Mouse (Mus musculus): ENCODE results near the gene Maea. TPM values are rescaled to one million over a fixed set of nuclear protein-coding genes. Genes with fewer than 3 reads are reported as not detected.
A peak's percentile ranks its signal among the peaks of the same experiment; 100 is the strongest.

The Maea gene
- polyA plus RNA-seq, 1 experiment from 2014 or later = 123 TPM

GRCm38 (mm10) chr5:33372331-33373038 is 37.2 kb downstream of the Maea start:
- Histone ChIP-seq H3K27ac (ENCODE audit: low read length) (no peak overlapping the region), H3K4me1 (replicated peaks; ENCODE audit: control insufficient read depth, insufficient read depth, low read length) (peaks cover 6% of the 10 kb centered on the region; the same call in 1 of the 2 replicates), H3K9ac (ENCODE audit: low read length) (no peak overlapping the region), H3K9me3 (ENCODE audit: control insufficient read depth, low read length) (no peaks in the 10 kb centered on the region), H3K36me3 (ENCODE audit: control insufficient read depth, insufficient read depth, low read length) (peaks cover 42% of the 10 kb centered on the region), H3K4me3 (ENCODE audit: low read length) (no peak overlapping the region), H3K4me2 (ENCODE audit: low read depth, low read length) (no peak overlapping the region), H3K27me3 (ENCODE audit: control insufficient read depth, insufficient read depth, low read depth, low read length) (no peaks in the 10 kb centered on the region)
- no peak for ATAC-seq (ENCODE audit: low read depth)
- WGBS = 77% methylated on average over 18 of the region's 18 CpGs

GRCm38 (mm10) chr5:33377176-33377575 is 41.9 kb downstream of the Maea start:
- Histone ChIP-seq H3K4me3 (ENCODE audit: low read length) (peak overlapping the region; percentile 64), H3K9me3 (ENCODE audit: control insufficient read depth, low read length) (no peaks in the 10 kb centered on the region), H3K36me3 (ENCODE audit: control insufficient read depth, insufficient read depth, low read length) (peaks cover 22% of the 10 kb centered on the region), H3K27me3 (ENCODE audit: control insufficient read depth, insufficient read depth, low read depth, low read length) (no peaks in the 10 kb centered on the region), H3K4me2 (ENCODE audit: low read depth, low read length) (peak overlapping the region; percentile 92), H3K27ac (ENCODE audit: low read length) (peak overlapping the region; percentile 97), H3K9ac (ENCODE audit: low read length) (peak overlapping the region; percentile 76), H3K4me1 (replicated peaks; ENCODE audit: control insufficient read depth, insufficient read depth, low read length) (peaks cover 13% of the 10 kb centered on the region)
- no peak for ATAC-seq (ENCODE audit: low read depth)
- WGBS = 36% methylated on average over 6 of the region's 6 CpGs

DNA sequence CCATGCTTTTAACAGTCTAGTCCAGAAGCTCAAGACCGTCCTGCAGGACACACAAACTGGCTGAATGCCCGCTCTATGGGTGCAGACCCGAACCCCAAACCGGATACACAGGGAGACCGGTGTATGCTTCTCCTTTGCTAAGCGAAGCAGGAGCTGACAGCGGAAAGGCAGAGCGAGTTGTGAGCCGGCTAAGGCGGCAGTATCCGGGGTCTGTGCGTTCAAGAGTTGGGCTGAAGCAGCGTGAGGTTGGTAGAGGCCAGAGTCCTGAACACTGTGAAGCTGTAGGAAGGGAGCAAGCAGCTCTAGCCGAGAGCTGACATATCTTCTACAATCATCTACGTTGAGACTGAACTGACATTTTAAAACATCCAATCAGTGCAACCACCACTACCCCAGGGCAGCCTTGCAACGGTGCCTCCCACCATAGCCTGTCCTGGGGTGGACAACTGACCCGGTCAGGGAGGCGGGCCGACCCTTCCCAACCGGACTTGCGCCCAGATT is 42.5 kb downstream of the Maea start:
- H3K9ac ChIP-seq (ENCODE audit: low read length) = peak overlapping the region; percentile 76
- peaks cover 13% of the 10 kb centered on the region for H3K4me1 ChIP-seq (replicated peaks; ENCODE audit: control insufficient read depth, insufficient read depth, low read length)
- H3K36me3 ChIP-seq (ENCODE audit: control insufficient read depth, insufficient read depth, low read length) = peaks cover 15% of the 10 kb centered on the region
- peak overlapping the region; percentile 92 for H3K4me2 ChIP-seq (ENCODE audit: low read depth, low read length)
- ATAC-seq (ENCODE audit: low read depth) = peak; percentile 48; the same call in 1 of the 2 replicates
- H3K27me3 ChIP-seq (ENCODE audit: control insufficient read depth, insufficient read depth, low read depth, low read length) = no peaks in the 10 kb centered on the region
- peak overlapping the region; percentile 64 for H3K4me3 ChIP-seq (ENCODE audit: low read length)
- H3K27ac ChIP-seq (ENCODE audit: low read length) = peak overlapping the region; percentile 97
- H3K9me3 ChIP-seq (ENCODE audit: control insufficient read depth, low read length) = no peaks in the 10 kb centered on the region
- WGBS = 1% methylated on average over 21 of the region's 21 CpGs

- ATAC-seq (ENCODE audit: low read depth) = peak; percentile 98
- Histone ChIP-seq H3K36me3 (ENCODE audit: control insufficient read depth, insufficient read depth, low read length) (peaks cover 11% of the 10 kb centered on the region), H3K4me3 (ENCODE audit: low read length) (peak within 1 kb of the TSS; percentile 64), H3K4me1 (replicated peaks; ENCODE audit: control insufficient read depth, insufficient read depth, low read length) (peaks cover 13% of the 10 kb centered on the region), H3K9me3 (ENCODE audit: control insufficient read depth, low read length) (no peaks in the 10 kb centered on the region), H3K27ac (ENCODE audit: low read length) (peak within 1 kb of the TSS; percentile 97), H3K27me3 (ENCODE audit: control insufficient read depth, insufficient read depth, low read depth, low read length) (no peaks in the 10 kb centered on the region), H3K4me2 (ENCODE audit: low read depth, low read length) (peak within 1 kb of the TSS; percentile 92), H3K9ac (ENCODE audit: low read length) (peak within 1 kb of the TSS; percentile 92)
- WGBS = under 1% methylated on average over 46 of the region's 46 CpGs
Measured at GRCm38 (mm10) chr5:33378302-33378854, 43.1 kb downstream of the Maea start, which contains the start of gene Uvssa. TSS of gene Uvssa (plus strand) at chr5:33378549.

GRCm38 (mm10) chr5:33387550-33387949 is 52.2 kb downstream of the Maea start:
- ATAC-seq (ENCODE audit: low read depth) = no peak
- Histone ChIP-seq H3K27me3 (ENCODE audit: control insufficient read depth, insufficient read depth, low read depth, low read length) (no peaks in the 10 kb centered on the region), H3K4me3 (ENCODE audit: low read length) (no peak overlapping the region), H3K4me1 (replicated peaks; ENCODE audit: control insufficient read depth, insufficient read depth, low read length) (no peaks in the 10 kb centered on the region), H3K9me3 (ENCODE audit: control insufficient read depth, low read length) (no peaks in the 10 kb centered on the region), H3K36me3 (ENCODE audit: control insufficient read depth, insufficient read depth, low read length) (peaks cover 9% of the 10 kb centered on the region; the same call in 1 of the 2 replicates), H3K9ac (ENCODE audit: low read length) (no peak overlapping the region), H3K4me2 (ENCODE audit: low read depth, low read length) (no peak overlapping the region), H3K27ac (ENCODE audit: low read length) (no peak overlapping the region)
- 77% methylated on average over 11 of the region's 11 CpGs for WGBS

- ATAC-seq (ENCODE audit: low read depth) = peak; percentile 43; the same call in 1 of the 2 replicates
- H3K27me3 ChIP-seq (ENCODE audit: control insufficient read depth, insufficient read depth, low read depth, low read length) = no peaks in the 10 kb centered on the region
- H3K27ac ChIP-seq (ENCODE audit: low read length) = no peak overlapping the region
- H3K4me1 ChIP-seq (replicated peaks; ENCODE audit: control insufficient read depth, insufficient read depth, low read length) = no peaks in the 10 kb centered on the region
- H3K4me2 ChIP-seq (ENCODE audit: low read depth, low read length) = no peak overlapping the region
- H3K36me3 ChIP-seq (ENCODE audit: control insufficient read depth, insufficient read depth, low read length) = peaks cover 6% of the 10 kb centered on the region; the same call in 1 of the 2 replicates
- H3K9me3 ChIP-seq (ENCODE audit: control insufficient read depth, low read length) = no peaks in the 10 kb centered on the region
- H3K9ac ChIP-seq (ENCODE audit: low read length) = no peak overlapping the region
- no peak overlapping the region for H3K4me3 ChIP-seq (ENCODE audit: low read length)
- WGBS = 17% methylated on average over 7 of the region's 7 CpGs
Measured at GRCm38 (mm10) chr5:33393803-33394202, 58.5 kb downstream of the Maea start.

GRCm38 (mm10) chr5:33395693-33396092 is 60.4 kb downstream of the Maea start:
- ATAC-seq (ENCODE audit: low read depth) = no peak
- no peaks in the 10 kb centered on the region for H3K9me3 ChIP-seq (ENCODE audit: control insufficient read depth, low read length)
- WGBS = 84% methylated on average over 11 of the region's 11 CpGs

GRCm38 (mm10) chr5:33396828-33397227 is 61.5 kb downstream of the Maea start:
- no peak overlapping the region for H3K4me2 ChIP-seq (ENCODE audit: low read depth, low read length)
- 77% methylated on average over 7 of the region's 7 CpGs for WGBS
- no peak overlapping the region for H3K27ac ChIP-seq (ENCODE audit: low read length)
- no peaks in the 10 kb centered on the region for H3K9me3 ChIP-seq (ENCODE audit: control insufficient read depth, low read length)
- no peak for ATAC-seq (ENCODE audit: low read depth)
- no peaks in the 10 kb centered on the region for H3K27me3 ChIP-seq (ENCODE audit: control insufficient read depth, insufficient read depth, low read depth, low read length)
- no peak overlapping the region for H3K4me3 ChIP-seq (ENCODE audit: low read length)
- no peaks in the 10 kb centered on the region for H3K4me1 ChIP-seq (replicated peaks; ENCODE audit: control insufficient read depth, insufficient read depth, low read length)
- H3K9ac ChIP-seq (ENCODE audit: low read length) = no peak overlapping the region
- no peaks in the 10 kb centered on the region for H3K36me3 ChIP-seq (ENCODE audit: control insufficient read depth, insufficient read depth, low read length)

More at GRCm38 (mm10) chr5:33395693-33396092, 60.4 kb downstream of the Maea start:
- Histone ChIP-seq H3K4me2 (ENCODE audit: low read depth, low read length) (no peak overlapping the region), H3K27me3 (ENCODE audit: control insufficient read depth, insufficient read depth, low read depth, low read length) (no peaks in the 10 kb centered on the region), H3K9ac (ENCODE audit: low read length) (no peak overlapping the region), H3K4me3 (ENCODE audit: low read length) (no peak overlapping the region), H3K4me1 (replicated peaks; ENCODE audit: control insufficient read depth, insufficient read depth, low read length) (no peaks in the 10 kb centered on the region), H3K36me3 (ENCODE audit: control insufficient read depth, insufficient read depth, low read length) (no peaks in the 10 kb centered on the region), H3K27ac (ENCODE audit: low read length) (no peak overlapping the region)

DNA sequence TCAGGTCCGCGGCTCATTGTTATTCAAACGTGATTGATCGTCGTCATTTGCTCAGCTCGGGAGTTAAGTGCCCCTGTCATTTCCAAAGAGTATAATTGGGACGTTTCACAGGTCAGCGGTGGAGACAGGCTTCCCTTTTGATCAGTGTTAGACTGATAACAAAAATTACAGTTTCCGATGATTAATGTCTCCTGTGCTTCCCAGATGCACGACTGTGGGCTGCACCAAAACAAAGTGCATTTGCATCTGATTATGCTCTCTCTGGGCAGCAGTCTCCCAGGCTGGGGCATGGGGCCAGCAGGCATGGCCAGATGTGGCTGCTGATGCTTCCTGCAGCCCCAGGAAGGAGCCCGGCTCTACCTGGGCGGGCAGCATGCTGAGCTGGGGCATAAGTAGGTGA is 65.5 kb downstream of the Maea start:
- no peak overlapping the region for H3K4me3 ChIP-seq (ENCODE audit: low read length)
- H3K9me3 ChIP-seq (ENCODE audit: control insufficient read depth, low read length) = no peaks in the 10 kb centered on the region
- no peak for ATAC-seq (ENCODE audit: low read depth)
- no peak overlapping the region for H3K4me2 ChIP-seq (ENCODE audit: low read depth, low read length)
- no peaks in the 10 kb centered on the region for H3K36me3 ChIP-seq (ENCODE audit: control insufficient read depth, insufficient read depth, low read length)
- no peak overlapping the region for H3K9ac ChIP-seq (ENCODE audit: low read length)
- whole genome bisulfite sequencing = 60% methylated on average over 12 of the region's 12 CpGs
- no peaks in the 10 kb centered on the region for H3K27me3 ChIP-seq (ENCODE audit: control insufficient read depth, insufficient read depth, low read depth, low read length)
- no peaks in the 10 kb centered on the region for H3K4me1 ChIP-seq (replicated peaks; ENCODE audit: control insufficient read depth, insufficient read depth, low read length)
- H3K27ac ChIP-seq (ENCODE audit: low read length) = no peak overlapping the region

Measured in lung, embryonic 16.5 days (tissue).